Mouse (Mus musculus) lung, embryonic 15.5 days (tissue): ENCODE data around the gene Prdx6b. TPM values are rescaled to one million over a fixed set of nuclear protein-coding genes. Genes with fewer than 3 reads are reported as not detected.

ENCODE experiments used
- ATAC-seq: fragments of 200-750 bp; cut with Nextera tagmentation; 2 replicates; pipeline ENCODE4 v1.8.0; 2017; ENCODE audit warnings: moderate number of reproducible peaks, borderline replicate concordance; ENCODE audit not compliant: low FRiP score, low TSS enrichment; ENCODE audit errors: extremely low read depth
- H3K27ac ChIP-seq: fragments of 300-500 bp; sonication (generic); 2 replicates; pipeline ENCODE4 v1.5.1; 2015; ENCODE audit warnings: moderate library complexity, mild to moderate bottlenecking, inconsistent platforms
- H3K27me3 ChIP-seq: fragments of 300-500 bp; sonication (generic); 2 replicates; pipeline ENCODE4 v1.6.1; 2015; ENCODE audit warnings: inconsistent platforms
- H3K36me3 ChIP-seq: fragments of 300-500 bp; sonication (generic); 2 replicates; pipeline ENCODE4 v1.6.1; 2015; ENCODE audit warnings: inconsistent platforms
- H3K4me1 ChIP-seq: fragments of 300-500 bp; sonication (generic); 2 replicates; pipeline ENCODE4 v1.6.1; 2015; ENCODE audit warnings: inconsistent platforms
- H3K4me2 ChIP-seq: fragments of 300-500 bp; sonication (generic); 2 replicates; pipeline ENCODE4 v1.6.1; 2015; ENCODE audit warnings: inconsistent platforms, mild to moderate bottlenecking, moderate library complexity
- H3K4me3 ChIP-seq: fragments of 300-500 bp; sonication (generic); 2 replicates; pipeline ENCODE4 v1.5.1; 2015; ENCODE audit warnings: mild to moderate bottlenecking, inconsistent platforms
- H3K9ac ChIP-seq: fragments of 300-500 bp; sonication (generic); 2 replicates; pipeline ENCODE4 v1.6.1; 2015; ENCODE audit warnings: inconsistent platforms
- H3K9me3 ChIP-seq: fragments of 300-500 bp; sonication (generic); 2 replicates; pipeline ENCODE4 v1.6.1; 2016; ENCODE audit warnings: inconsistent platforms
- WGBS: fragments of 180-500 bp; shearing (Covaris S2); methylation state at CpG from one replicate; pipeline ENCODE4 v1.1.7; 2015; 5-methylcytosine and 5-hydroxymethylcytosine counted together
- polyA plus RNA-seq: library from polyadenylated mRNA; unstranded; fragments of >200 nt; fragmentation: Nextera tagmentation; extraction: Ambion mirVana; gene quantifications from 2 replicates; pipeline ENCODE4 v1.2.1, GENCODE M21; 2015

Prdx6b gene
- polyA plus RNA-seq, 1 experiment from 2014 or later = not detected

GRCm38 (mm10) chr2:80298334-80298733, 6.1 kb downstream of the Prdx6b start:
- Histone ChIP-seq H3K9me3 (no peaks in the 10 kb centered on the region), H3K27ac (no peak overlapping the region), H3K9ac (no peak overlapping the region), H3K4me2 (no peak overlapping the region), H3K36me3 (no peaks in the 10 kb centered on the region), H3K27me3 (no peaks in the 10 kb centered on the region), H3K4me3 (no peak overlapping the region), H3K4me1 (peaks cover 3% of the 10 kb centered on the region; the same call in 1 of the 2 replicates)
- ATAC-seq = no peak
- WGBS = 59% methylated on average over 3 of the region's 3 CpGs

DNA sequence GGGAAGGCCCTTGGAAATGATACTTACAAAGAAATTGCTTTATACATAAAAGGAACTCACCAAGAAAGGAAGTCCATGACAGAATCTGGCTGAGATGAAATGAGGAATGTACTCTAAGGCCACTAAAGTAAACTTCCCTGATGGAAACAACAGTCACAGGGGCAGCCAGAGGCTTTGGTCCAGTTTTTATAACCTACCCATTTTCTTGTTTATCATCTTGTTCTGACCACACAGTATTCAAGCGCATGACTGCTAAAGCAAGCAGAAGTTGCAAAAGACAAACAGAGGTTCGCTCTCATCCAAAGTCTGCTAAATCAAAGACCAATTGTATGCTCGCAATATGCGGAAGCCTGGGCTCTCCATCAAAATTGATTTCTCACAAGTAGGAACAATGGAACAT, 8.5 kb downstream of the Prdx6b start:
- H3K9me3 ChIP-seq = no peaks in the 10 kb centered on the region
- no peak overlapping the region for H3K9ac ChIP-seq
- peaks cover 3% of the 10 kb centered on the region; the same call in 1 of the 2 replicates for H3K4me1 ChIP-seq
- no peaks in the 10 kb centered on the region for H3K27me3 ChIP-seq
- no peaks in the 10 kb centered on the region for H3K36me3 ChIP-seq
- H3K4me2 ChIP-seq = no peak overlapping the region
- no peak overlapping the region for H3K4me3 ChIP-seq
- no peak overlapping the region for H3K27ac ChIP-seq
- ATAC-seq = no peak
- 42% methylated on average over 4 of the region's 4 CpGs for WGBS

DNA sequence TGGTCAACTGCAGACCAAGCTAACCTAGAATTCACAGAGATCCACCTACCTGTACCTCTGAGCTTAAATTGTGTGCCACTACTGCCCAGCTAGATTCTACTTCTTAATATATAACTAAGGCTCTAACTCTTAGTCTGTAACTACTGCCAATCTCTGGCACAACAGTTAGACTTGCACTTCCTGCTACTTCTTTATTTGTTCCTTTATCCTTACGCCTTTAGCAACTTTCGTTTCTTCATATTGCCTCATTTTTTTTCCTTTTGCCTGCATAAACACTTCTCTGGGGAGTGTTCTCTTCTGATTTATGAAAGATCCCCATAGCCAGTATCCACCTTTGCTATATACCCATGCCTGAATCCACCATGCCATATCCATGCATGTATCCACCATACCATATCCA, 11.7 kb downstream of the Prdx6b start:
- no peak overlapping the region for H3K9ac ChIP-seq
- WGBS = 81% methylated on average over 2 of the region's 2 CpGs
- no peak for ATAC-seq
- H3K4me3 ChIP-seq = no peak overlapping the region
- peaks cover 3% of the 10 kb centered on the region; the same call in 1 of the 2 replicates for H3K4me1 ChIP-seq
- H3K27me3 ChIP-seq = no peaks in the 10 kb centered on the region
- H3K4me2 ChIP-seq = no peak overlapping the region
- H3K36me3 ChIP-seq = no peaks in the 10 kb centered on the region
- no peak overlapping the region for H3K27ac ChIP-seq
- H3K9me3 ChIP-seq = no peaks in the 10 kb centered on the region

- ATAC-seq = no peak
- no peak overlapping the region for H3K9ac ChIP-seq
- H3K9me3 ChIP-seq = no peaks in the 10 kb centered on the region
- no peaks in the 10 kb centered on the region for H3K36me3 ChIP-seq
- H3K27me3 ChIP-seq = no peaks in the 10 kb centered on the region
- WGBS = 88% methylated on average over 3 of the region's 3 CpGs
- no peak overlapping the region for H3K4me2 ChIP-seq
- 0 out of 2 replicates have a peak, but pooled peaks cover 4% of the 10 kb centered on the region for H3K4me1 ChIP-seq
- no peak overlapping the region for H3K4me3 ChIP-seq
- H3K27ac ChIP-seq = no peak overlapping the region
Observed at GRCm38 (mm10) chr2:80307701-80308100, 15.4 kb downstream of the Prdx6b start.

- Histone ChIP-seq H3K4me2 (no peak overlapping the region), H3K4me3 (no peak overlapping the region), H3K4me1 (0 out of 2 replicates have a peak, but pooled peaks cover 4% of the 10 kb centered on the region), H3K9ac (no peak overlapping the region), H3K36me3 (no peaks in the 10 kb centered on the region), H3K27me3 (no peaks in the 10 kb centered on the region), H3K9me3 (no peaks in the 10 kb centered on the region), H3K27ac (no peak overlapping the region)
- ATAC-seq = no peak
- 60% methylated on average over 4 of the region's 4 CpGs for WGBS
Observed at GRCm38 (mm10) chr2:80309775-80310174, 17.5 kb downstream of the Prdx6b start.

DNA sequence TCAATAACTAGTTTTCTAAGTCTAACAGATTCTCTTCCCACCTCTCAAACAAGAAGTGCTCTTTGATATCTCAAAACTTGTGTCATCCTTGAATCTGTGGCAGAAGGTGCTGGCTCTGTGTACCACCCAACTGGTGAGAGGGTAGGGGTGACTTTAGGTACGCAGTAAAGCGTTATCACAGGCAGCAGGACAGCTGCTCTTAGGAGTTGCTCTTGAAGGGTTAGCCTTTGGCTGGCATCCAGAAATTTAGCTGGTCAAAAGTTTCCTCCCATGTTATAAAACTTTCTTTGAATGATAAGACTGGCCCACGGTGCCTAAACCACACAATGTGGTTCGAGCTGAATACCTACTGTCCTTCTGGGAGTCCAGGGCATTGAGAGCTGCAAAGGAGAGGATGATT, 18.5 kb downstream of the Prdx6b start:
- Histone ChIP-seq H3K27me3 (no peaks in the 10 kb centered on the region), H3K4me3 (no peak overlapping the region), H3K36me3 (no peaks in the 10 kb centered on the region), H3K9me3 (no peaks in the 10 kb centered on the region), H3K9ac (no peak overlapping the region), H3K27ac (no peak overlapping the region), H3K4me2 (no peak overlapping the region), H3K4me1 (0 out of 2 replicates have a peak, but pooled peaks cover 4% of the 10 kb centered on the region)
- ATAC-seq = no peak
- WGBS = 19% methylated on average over 4 of the region's 4 CpGs

DNA sequence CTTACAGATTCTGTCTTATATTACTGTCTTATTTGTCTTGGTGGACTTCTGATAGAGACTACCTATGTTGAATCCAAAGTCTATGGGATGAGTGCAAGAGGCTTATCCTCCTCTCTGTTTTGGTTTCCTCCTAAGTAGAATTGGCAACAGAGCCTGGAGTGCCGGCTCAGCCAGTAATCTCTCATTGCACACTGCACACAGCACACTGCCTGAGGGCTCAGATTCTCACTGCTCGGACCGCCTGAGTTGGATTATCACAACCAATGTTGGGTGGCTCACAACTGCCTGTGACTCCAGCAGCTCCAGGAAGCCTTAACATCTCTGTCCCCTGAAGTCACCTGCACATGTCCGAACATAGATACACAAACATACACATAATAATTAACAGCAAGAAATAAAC, 19.1 kb downstream of the Prdx6b start:
- WGBS = 71% methylated on average over 4 of the region's 4 CpGs
- Histone ChIP-seq H3K27me3 (no peaks in the 10 kb centered on the region), H3K9ac (no peak overlapping the region)

GRCm38 (mm10) chr2:80314201-80314600, 21.9 kb downstream of the Prdx6b start:
- H3K4me3 ChIP-seq = no peak overlapping the region
- peaks cover 13% of the 10 kb centered on the region; the same call in 1 of the 2 replicates for H3K4me1 ChIP-seq
- H3K36me3 ChIP-seq = peaks cover 8% of the 10 kb centered on the region; the same call in 1 of the 2 replicates
- no peak overlapping the region for H3K4me2 ChIP-seq
- no peak for ATAC-seq
- H3K9ac ChIP-seq = no peak overlapping the region
- H3K27me3 ChIP-seq = no peaks in the 10 kb centered on the region
- H3K27ac ChIP-seq = no peak overlapping the region
- 41% methylated on average over 1 of the region's 1 CpGs for WGBS
- no peaks in the 10 kb centered on the region for H3K9me3 ChIP-seq

More for the DNA sequence above, 19.1 kb downstream of the Prdx6b start:
- H3K27ac ChIP-seq = no peak overlapping the region
- no peak overlapping the region for H3K4me3 ChIP-seq
- no peaks in the 10 kb centered on the region for H3K36me3 ChIP-seq
- H3K4me2 ChIP-seq = no peak overlapping the region
- no peak for ATAC-seq
- H3K4me1 ChIP-seq = peaks cover 9% of the 10 kb centered on the region; the same call in 1 of the 2 replicates
- H3K9me3 ChIP-seq = no peaks in the 10 kb centered on the region

GRCm38 (mm10) chr2:80314854-80315241, 22.6 kb downstream of the Prdx6b start:
- H3K4me1 ChIP-seq = peaks cover 13% of the 10 kb centered on the region; the same call in 1 of the 2 replicates
- no peaks in the 10 kb centered on the region for H3K27me3 ChIP-seq
- peak; percentile 12; the same call in 1 of the 2 replicates for ATAC-seq
- H3K9ac ChIP-seq = peak overlapping the region; percentile 93
- WGBS = 31% methylated on average over 7 of the region's 7 CpGs
- peak overlapping the region; percentile 92 for H3K4me3 ChIP-seq
- H3K36me3 ChIP-seq = peaks cover 10% of the 10 kb centered on the region; the same call in 1 of the 2 replicates
- H3K4me2 ChIP-seq = peak overlapping the region; percentile 66
- H3K9me3 ChIP-seq = no peaks in the 10 kb centered on the region
- H3K27ac ChIP-seq = peak overlapping the region; percentile 98

DNA sequence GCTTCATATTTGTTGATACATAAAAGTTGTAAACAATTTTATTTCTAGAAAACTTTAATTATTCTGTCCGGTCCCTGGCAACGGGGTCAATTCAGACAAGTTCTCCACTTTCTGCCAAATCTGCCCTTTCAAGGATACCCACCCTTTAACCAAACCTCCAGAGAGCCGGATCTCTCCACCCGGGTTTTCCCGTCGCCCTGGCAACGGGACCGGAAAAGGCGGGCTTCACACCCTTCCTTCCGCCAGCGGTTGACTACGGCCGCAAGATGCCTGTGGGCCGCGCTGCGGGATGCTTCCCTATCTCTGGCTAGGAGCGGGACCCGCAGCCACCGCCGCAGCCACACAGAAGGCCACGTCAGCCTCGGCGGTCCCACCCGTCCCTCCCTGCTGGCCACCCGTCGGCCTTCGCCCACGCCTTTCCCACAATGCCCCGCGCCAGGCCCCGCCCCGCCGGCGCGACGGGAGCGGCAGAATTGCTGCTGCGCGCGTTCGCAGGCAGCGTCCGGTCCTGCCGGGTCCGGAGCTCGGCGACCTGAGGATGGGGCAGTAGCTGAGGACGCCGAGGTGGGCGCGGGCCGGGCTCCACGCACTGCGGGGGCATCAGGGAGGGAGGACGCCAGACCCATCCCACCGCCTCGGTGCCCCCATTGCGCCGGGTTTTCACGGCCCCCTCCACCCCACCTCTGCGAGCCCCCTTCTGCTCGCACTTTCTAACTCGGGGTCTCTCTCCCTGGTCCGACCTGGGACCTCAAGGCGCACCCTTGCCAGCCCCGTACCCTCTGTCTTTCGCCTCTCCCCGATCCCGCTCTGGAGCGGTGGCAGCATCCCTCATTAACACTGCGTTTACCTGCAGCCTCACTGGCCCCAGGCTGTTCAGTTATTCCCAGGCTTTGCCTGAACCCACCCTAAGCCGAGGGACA, 23.2 kb downstream of the Prdx6b start, which contains the start of gene Dnajc10:
TSS of gene Dnajc10 (plus strand) at position 225 of the 920 bp plus-strand sequence.
- H3K27me3 ChIP-seq = no peaks in the 10 kb centered on the region
- peak within 1 kb of the TSS; percentile 98 for H3K27ac ChIP-seq

DNA sequence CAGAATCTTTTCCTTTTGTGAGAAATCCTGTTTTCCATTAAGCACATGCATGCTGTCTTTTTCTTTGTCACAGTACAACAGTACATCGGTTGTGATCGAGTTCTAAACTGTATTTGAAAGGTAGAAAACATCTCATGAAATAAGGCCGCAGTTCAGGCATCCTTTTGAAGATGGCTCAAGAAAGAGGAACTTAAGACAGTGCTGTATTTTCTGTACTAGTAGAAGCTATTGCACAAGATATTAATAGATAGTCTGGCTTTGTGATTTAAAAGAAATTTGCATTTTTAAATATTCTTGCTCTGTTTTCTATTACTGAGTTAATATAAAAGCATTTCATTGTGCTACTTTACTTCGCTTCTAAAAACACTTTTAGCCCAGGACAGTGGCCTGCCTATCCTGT, 30.6 kb downstream of the Prdx6b start:
- H3K4me3 ChIP-seq = no peak overlapping the region
- H3K27ac ChIP-seq = no peak overlapping the region
- no peak overlapping the region for H3K4me2 ChIP-seq
- H3K27me3 ChIP-seq = no peaks in the 10 kb centered on the region
- WGBS = 91% methylated on average over 4 of the region's 4 CpGs
- ATAC-seq = no peak
- H3K9me3 ChIP-seq = no peaks in the 10 kb centered on the region
- H3K36me3 ChIP-seq = peaks cover 50% of the 10 kb centered on the region
- H3K9ac ChIP-seq = no peak overlapping the region
- H3K4me1 ChIP-seq = no peaks in the 10 kb centered on the region

More for the DNA sequence above, 23.2 kb downstream of the Prdx6b start, which contains the start of gene Dnajc10:
- Histone ChIP-seq H3K4me3 (peak within 1 kb of the TSS; percentile 92), H3K4me2 (peak within 1 kb of the TSS; percentile 66), H3K9ac (peak within 1 kb of the TSS; percentile 93), H3K9me3 (no peaks in the 10 kb centered on the region), H3K36me3 (peaks cover 10% of the 10 kb centered on the region; the same call in 1 of the 2 replicates), H3K4me1 (peaks cover 13% of the 10 kb centered on the region; the same call in 1 of the 2 replicates)
- WGBS = under 1% methylated on average over 64 of the region's 72 CpGs
- ATAC-seq = peak; percentile 96

DNA sequence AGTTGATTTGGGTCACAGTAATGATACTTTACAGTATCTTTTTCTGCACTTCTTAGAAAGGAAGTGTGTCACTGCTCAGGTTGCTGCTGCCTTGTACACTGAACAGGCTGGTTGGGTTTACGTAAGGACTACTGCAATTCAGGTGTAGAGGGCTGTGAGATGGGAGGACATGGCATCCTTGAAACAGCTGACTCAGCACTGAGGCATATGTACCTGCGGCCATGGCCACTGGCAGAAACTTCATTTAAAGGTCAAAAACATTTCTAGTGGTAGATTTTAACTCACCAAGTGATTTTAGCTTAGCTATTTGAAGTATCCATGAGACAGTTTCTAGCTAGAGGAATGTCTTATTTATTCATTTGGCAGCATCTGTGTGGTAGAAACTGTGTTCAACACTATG, 33.5 kb downstream of the Prdx6b start:
- no peak overlapping the region for H3K27ac ChIP-seq
- no peak overlapping the region for H3K4me3 ChIP-seq
- H3K9me3 ChIP-seq = no peaks in the 10 kb centered on the region
- H3K4me2 ChIP-seq = no peak overlapping the region
- peaks cover 45% of the 10 kb centered on the region for H3K36me3 ChIP-seq
- no peaks in the 10 kb centered on the region for H3K27me3 ChIP-seq
- no peak for ATAC-seq
- 89% methylated on average over 2 of the region's 2 CpGs for WGBS
- no peak overlapping the region for H3K9ac ChIP-seq
- no peaks in the 10 kb centered on the region for H3K4me1 ChIP-seq
